Mouse (Mus musculus): ENCODE results near the gene U2surp.

GRCm38 (mm10) chr9:95557722-95558121, 45.9 kb upstream of the U2surp start:
- TF ChIP-seq POLR2A (IDR thresholded peaks at IDR 0.05; ENCODE audit: low read depth, low read length) (no peak), CTCF (conservative IDR thresholded peaks at IDR 0.05; ENCODE audit: insufficient read depth, insufficient read length, low read depth, low read length) (no peak)
